Mouse (Mus musculus) kidney, postnatal 0 days (tissue): ENCODE results near the gene Gas1. TPM values are rescaled to one million over a fixed set of nuclear protein-coding genes. Genes with fewer than 3 reads are reported as not detected.

Experiments used
- ATAC-seq: fragments of 200-750 bp; cut with Nextera tagmentation; replicated peaks from 2 replicates; pipeline ENCODE4 v1.8.0; 2017; ENCODE audit warnings: low read depth, moderate number of reproducible peaks, moderate TSS enrichment, moderate library complexity; ENCODE audit not compliant: low FRiP score
- DNase-seq: peaks from one replicate; pipeline ENCODE4 v3.0.0-alpha.2; 2016; ENCODE audit warnings: low spot score
- H3K27ac ChIP-seq: fragments of 300-500 bp; sonication (generic); 2 replicates; pipeline ENCODE4 v1.5.1; 2014; ENCODE audit warnings: mild to moderate bottlenecking
- H3K27me3 ChIP-seq: fragments of 300-500 bp; sonication (generic); 2 replicates; pipeline ENCODE4 v1.6.1; 2014; ENCODE audit warnings: low read length, mixed read lengths; ENCODE audit not compliant: insufficient read depth
- H3K36me3 ChIP-seq: fragments of 300-500 bp; sonication (generic); 2 replicates; pipeline ENCODE4 v1.6.1; 2014; ENCODE audit warnings: low read length, mixed read lengths; ENCODE audit not compliant: insufficient read depth
- H3K4me1 ChIP-seq: fragments of 300-500 bp; sonication (generic); replicated peaks from 2 replicates; pipeline ENCODE4 v1.6.1; 2014; ENCODE audit warnings: antibody characterized with exemption, low read length, mixed read lengths; ENCODE audit not compliant: insufficient read depth
- H3K4me2 ChIP-seq: fragments of 300-500 bp; sonication (generic); 2 replicates; pipeline ENCODE4 v1.6.1; 2014; ENCODE audit warnings: mild to moderate bottlenecking, low read length, moderate library complexity, mixed read lengths
- H3K4me3 ChIP-seq: fragments of 300-500 bp; sonication (generic); replicated peaks from 2 replicates; pipeline ENCODE4 v1.5.1; 2014; ENCODE audit warnings: low read depth, low read length
- H3K9ac ChIP-seq: fragments of 300-500 bp; sonication (generic); 2 replicates; pipeline ENCODE4 v1.6.1; 2014; ENCODE audit warnings: low read depth, low read length
- H3K9me3 ChIP-seq: fragments of 300-500 bp; sonication (generic); replicated peaks from 2 replicates; pipeline ENCODE4 v1.6.1; 2016; ENCODE audit warnings: low read length, inconsistent platforms, mixed read lengths
- CTCF ChIP-seq: IDR thresholded peaks from 2 replicates; pipeline ENCODE4 v1.5.1; 2016; ENCODE audit warnings: antibody characterized with exemption, low read depth, mild to moderate bottlenecking, moderate library complexity
- WGBS: fragments of 180-500 bp; shearing (Covaris S2); extraction: QIAGEN DNeasy Blood & Tissue Kit; methylation state at CpG from one replicate; pipeline ENCODE4 v1.1.7; 2014; 5-methylcytosine and 5-hydroxymethylcytosine counted together
- polyA plus RNA-seq: library from polyadenylated mRNA; unstranded; fragments of >200 nt; fragmentation: Nextera tagmentation; extraction: Ambion mirVana; gene quantifications from 2 replicates; pipeline ENCODE4 v1.2.1, GENCODE M21; 2015

The Gas1 gene
- polyA plus RNA-seq, 1 experiment from 2014 or later: 116 TPM

- ATAC-seq (no peak), DNase-seq (no peak)
- no peaks in the 10 kb centered on the region for H3K36me3 ChIP-seq
- TF ChIP-seq CTCF: no peak
- no peak overlapping the region for H3K4me3 ChIP-seq
- H3K9ac ChIP-seq: no peak overlapping the region
- WGBS: 58% methylated on average over 21 of the region's 21 CpGs
- H3K27me3 ChIP-seq: no peaks in the 10 kb centered on the region
- no peaks in the 10 kb centered on the region for H3K9me3 ChIP-seq
- no peak overlapping the region for H3K27ac ChIP-seq
- H3K4me1 ChIP-seq: peaks cover 8% of the 10 kb centered on the region; the same call in 1 of the 2 replicates
- H3K4me2 ChIP-seq: no peak overlapping the region
Measured at GRCm38 (mm10) chr13:60170898-60171715, 6.1 kb downstream of the Gas1 start.

GRCm38 (mm10) chr13:60169026-60169425 lies 8.1 kb downstream of the Gas1 start:
- Histone ChIP-seq H3K9ac (no peak overlapping the region), H3K4me2 (no peak overlapping the region), H3K27me3 (no peaks in the 10 kb centered on the region), H3K9me3 (no peaks in the 10 kb centered on the region), H3K27ac (no peak overlapping the region), H3K4me1 (peaks cover 6% of the 10 kb centered on the region; the same call in 1 of the 2 replicates), H3K4me3 (no peak overlapping the region), H3K36me3 (no peaks in the 10 kb centered on the region)
- 96% methylated on average over 2 of the region's 2 CpGs for WGBS
- no peak for TF ChIP-seq CTCF
- ATAC-seq (no peak), DNase-seq (no peak)

GRCm38 (mm10) chr13:60156294-60157126 lies 20.7 kb downstream of the Gas1 start:
- peak; percentile 38 for DNase-seq
- Histone ChIP-seq H3K36me3 (no peaks in the 10 kb centered on the region), H3K9me3 (no peaks in the 10 kb centered on the region), H3K27me3 (no peaks in the 10 kb centered on the region), H3K4me1 (peaks cover 4% of the 10 kb centered on the region; the same call in 1 of the 2 replicates), H3K9ac (no peak overlapping the region), H3K4me2 (0 out of 2 replicates have a peak overlapping the region, but pooled peaks have one; percentile 13), H3K4me3 (no peak overlapping the region), H3K27ac (no peak overlapping the region)
- TF ChIP-seq CTCF: no peak
- ATAC-seq: no peak
- 28% methylated on average over 19 of the region's 19 CpGs for WGBS

- no peak overlapping the region for H3K9ac ChIP-seq
- DNase-seq: no peak
- no peaks in the 10 kb centered on the region for H3K9me3 ChIP-seq
- peaks cover 4% of the 10 kb centered on the region; the same call in 1 of the 2 replicates for H3K4me1 ChIP-seq
- no peaks in the 10 kb centered on the region for H3K36me3 ChIP-seq
- no peak overlapping the region for H3K4me3 ChIP-seq
- no peak overlapping the region for H3K4me2 ChIP-seq
- no peak for TF ChIP-seq CTCF
- H3K27ac ChIP-seq: no peak overlapping the region
- 84% methylated on average over 3 of the region's 3 CpGs for WGBS
- H3K27me3 ChIP-seq: no peaks in the 10 kb centered on the region
- no peak for ATAC-seq
Measured at GRCm38 (mm10) chr13:60154170-60154569, 23.0 kb downstream of the Gas1 start.

- no peak for ATAC-seq
- WGBS: 82% methylated on average over 3 of the region's 3 CpGs
- Histone ChIP-seq H3K27ac (no peak overlapping the region), H3K9ac (no peak overlapping the region), H3K4me2 (no peak overlapping the region), H3K9me3 (no peaks in the 10 kb centered on the region), H3K36me3 (no peaks in the 10 kb centered on the region), H3K4me3 (no peak overlapping the region), H3K4me1 (peaks cover 9% of the 10 kb centered on the region; the same call in 1 of the 2 replicates), H3K27me3 (no peaks in the 10 kb centered on the region)
- TF ChIP-seq CTCF: no peak
- no peak for DNase-seq
Measured at GRCm38 (mm10) chr13:60148235-60148634, 28.9 kb downstream of the Gas1 start.

GRCm38 (mm10) chr13:60147857-60148181 lies 29.3 kb downstream of the Gas1 start:
- WGBS: 67% methylated on average over 2 of the region's 2 CpGs
- TF ChIP-seq CTCF: no peak

More at GRCm38 (mm10) chr13:60147857-60148181, 29.3 kb downstream of the Gas1 start:
- no peak overlapping the region for H3K4me3 ChIP-seq
- ATAC-seq (0 out of 2 replicates have a peak, but pooled peaks have one; percentile 30), DNase-seq (no peak)
- H3K4me2 ChIP-seq: peak overlapping the region; percentile 63
- H3K9me3 ChIP-seq: no peaks in the 10 kb centered on the region
- no peak overlapping the region for H3K9ac ChIP-seq
- peaks cover 9% of the 10 kb centered on the region; the same call in 1 of the 2 replicates for H3K4me1 ChIP-seq
- no peaks in the 10 kb centered on the region for H3K27me3 ChIP-seq
- no peak overlapping the region for H3K27ac ChIP-seq
- H3K36me3 ChIP-seq: no peaks in the 10 kb centered on the region
